Mouse (Mus musculus): ENCODE measurements at regions not wholly inside any gene's neighbourhood (a gene's known extent, or its start where the extent isn't known, plus 50 kb on each side); places are given as distances from the start of the nearest gene placed in this dataset.
A peak's percentile ranks its signal among the peaks of the same experiment; 100 is the strongest.

DNA sequence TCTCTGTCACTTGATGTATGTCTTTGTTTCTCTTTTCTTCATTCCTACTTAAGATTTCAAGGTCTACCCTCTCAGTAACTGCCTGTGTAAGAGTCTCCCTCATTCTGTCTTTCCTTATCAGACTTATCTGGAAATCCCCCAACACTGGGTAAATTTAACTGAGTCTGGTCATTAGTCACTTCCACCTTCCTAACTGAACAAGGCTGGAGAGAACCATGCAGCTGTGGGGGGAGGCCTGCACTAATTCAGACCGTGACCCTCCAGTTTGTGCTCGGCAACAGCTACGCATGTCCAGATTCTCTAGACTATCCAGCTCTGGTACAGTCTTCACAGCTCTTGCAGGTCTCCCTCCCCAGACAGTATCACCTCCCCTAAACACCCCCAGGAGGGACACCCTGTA, 103.3 kb downstream of the Prox1 start:
- DNase-seq (ENCODE audit: low spot score), result no peak

DNA sequence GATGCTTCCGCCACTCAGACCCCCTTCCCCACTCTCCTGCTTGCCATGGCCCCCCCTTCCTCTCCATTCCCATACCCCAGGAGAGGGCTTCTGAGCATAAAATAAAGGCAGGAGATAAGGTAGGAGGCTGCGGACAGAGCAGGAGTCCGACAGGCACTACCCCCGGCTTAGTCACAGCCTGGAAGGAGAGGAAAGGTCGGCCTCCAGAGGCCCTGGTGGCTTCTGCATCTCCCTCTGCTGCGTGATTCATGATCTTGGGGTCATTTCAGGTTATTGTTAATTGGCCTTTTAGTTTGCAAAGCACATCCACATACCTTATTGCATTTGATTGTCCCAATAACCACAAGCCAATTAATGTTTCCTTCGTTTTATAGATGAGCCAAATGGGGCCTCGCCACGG, 104.1 kb downstream of the Prox1 start:
- no peak for DNase-seq (ENCODE audit: low spot score)

DNA sequence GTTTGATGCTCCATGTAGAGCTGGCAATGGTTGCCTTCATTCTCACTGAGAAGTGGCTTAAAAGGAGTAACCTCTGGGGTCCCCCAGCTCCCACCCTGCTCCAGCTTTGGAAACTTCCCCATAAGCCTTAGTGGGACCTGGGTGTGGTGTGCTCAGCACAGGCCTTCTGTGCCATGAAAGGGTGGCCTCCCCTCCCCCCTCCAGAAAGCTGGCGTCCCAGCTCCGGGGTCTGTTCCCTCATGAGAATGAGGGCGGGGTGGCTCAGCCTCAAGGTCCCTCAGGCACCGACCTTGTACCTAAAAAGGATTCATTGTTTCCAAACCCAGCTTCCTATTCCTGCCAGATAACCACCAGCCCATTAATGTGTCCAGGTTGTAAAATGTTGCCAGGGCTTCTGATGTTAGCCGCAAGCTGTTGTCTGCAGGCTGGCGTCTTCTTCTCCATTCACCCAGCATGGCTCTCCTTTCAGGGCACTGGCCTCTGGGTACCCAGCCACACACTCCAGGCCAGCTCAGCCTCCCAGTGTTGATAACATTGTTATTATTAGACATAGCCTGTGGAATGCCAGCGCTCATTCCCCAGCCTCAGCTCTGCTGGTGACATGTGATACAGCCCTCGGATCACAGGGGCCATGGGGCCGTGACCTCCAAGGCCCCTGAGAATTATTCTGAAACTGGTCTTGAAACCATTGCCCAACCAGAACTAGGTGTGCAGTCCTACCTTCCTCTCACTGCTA, 108.8 kb downstream of the Prox1 start:
- peak; percentile 24 for DNase-seq (ENCODE audit: low spot score)

- DNase-seq (ENCODE audit: low spot score), result no peak
These were observed 111.5 kb downstream of the Prox1 start for GRCm38 (mm10) chr1:190059025-190059424.

GRCm38 (mm10) chr1:190056931-190057330, 113.6 kb downstream of the Prox1 start:
- no peak for DNase-seq (ENCODE audit: low spot score)

- no peak for DNase-seq (ENCODE audit: low spot score)
These were observed 118.6 kb downstream of the Prox1 start for GRCm38 (mm10) chr1:190051903-190052302.

DNA sequence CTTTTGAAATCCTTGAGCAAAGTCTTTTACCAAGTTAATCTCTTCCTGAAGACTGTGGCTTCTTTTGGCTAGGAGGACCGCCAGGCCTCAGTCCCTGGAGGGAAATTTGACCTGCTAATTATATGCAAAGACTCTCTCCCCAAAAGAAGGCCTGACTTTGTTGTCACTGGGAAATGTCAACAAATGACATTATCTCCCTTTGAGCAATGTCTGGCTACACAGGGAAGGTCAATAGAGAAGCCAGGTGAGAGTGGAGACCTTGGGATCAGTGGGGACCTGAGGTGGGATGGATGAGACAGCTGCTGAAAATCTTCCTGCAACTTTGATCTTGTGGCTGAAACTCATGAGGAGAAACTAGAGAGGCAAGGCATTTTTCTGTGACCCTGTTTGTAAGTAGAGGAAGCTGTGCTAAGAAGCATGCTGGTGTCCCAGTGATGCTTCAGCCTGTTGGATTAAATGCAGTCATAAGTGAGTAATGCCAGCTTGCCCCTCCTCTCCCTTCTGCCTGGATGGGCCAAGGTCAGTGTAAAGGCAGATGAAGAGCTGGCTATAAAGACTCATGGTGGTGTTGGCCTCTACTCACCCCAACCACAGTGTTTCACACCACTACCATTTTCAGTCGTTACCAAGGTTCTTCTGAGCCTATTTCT, 121.9 kb downstream of the Prox1 start:
- DNase-seq (ENCODE audit: low spot score), result no peak

DNA sequence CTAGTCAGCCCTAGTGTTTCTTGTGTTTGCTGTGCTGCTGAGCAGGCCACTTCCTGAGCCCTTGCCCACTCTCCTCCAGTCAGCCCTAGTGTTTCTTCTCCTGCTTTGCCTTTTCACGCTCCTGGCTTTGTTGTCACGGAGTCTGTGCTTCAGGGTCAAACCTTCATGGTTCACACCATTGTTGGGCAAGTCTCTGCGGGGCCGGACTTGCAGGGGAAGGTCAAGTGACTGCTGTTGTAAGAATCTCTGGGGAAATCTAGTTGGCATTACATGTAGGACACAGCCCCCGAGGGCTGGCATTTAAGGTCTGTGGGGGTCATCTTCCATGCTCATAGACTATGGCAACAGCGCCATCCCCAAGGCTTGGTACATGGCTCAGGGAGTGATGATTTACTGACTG, 123.3 kb downstream of the Prox1 start:
- DNase-seq (ENCODE audit: low spot score), result no peak

- no peak for DNase-seq (ENCODE audit: low spot score)
These were observed 123.6 kb upstream of the Smyd2 start for GRCm38 (mm10) chr1:190045797-190046196.

DNA sequence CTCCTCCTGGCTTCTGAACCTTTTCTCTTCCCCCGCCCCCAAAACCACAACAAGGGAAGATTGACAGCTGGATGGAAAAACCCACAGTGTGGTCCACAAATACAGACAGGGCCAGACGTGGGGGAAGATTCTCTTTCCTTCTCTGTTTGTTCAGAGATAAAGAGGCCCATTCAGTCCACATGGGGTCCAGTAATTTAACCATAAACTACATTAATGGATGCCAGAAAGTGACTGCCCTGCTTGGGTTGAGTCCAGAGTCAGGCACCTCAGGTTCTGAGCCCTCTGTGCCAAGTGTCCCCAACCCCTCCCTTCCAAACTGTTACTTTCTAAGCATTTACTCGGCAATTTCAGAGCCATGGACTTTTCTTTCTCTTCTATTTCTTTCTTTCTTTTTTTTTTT, 121.9 kb upstream of the Smyd2 start:
- DNase-seq (ENCODE audit: low spot score), result no peak

DNA sequence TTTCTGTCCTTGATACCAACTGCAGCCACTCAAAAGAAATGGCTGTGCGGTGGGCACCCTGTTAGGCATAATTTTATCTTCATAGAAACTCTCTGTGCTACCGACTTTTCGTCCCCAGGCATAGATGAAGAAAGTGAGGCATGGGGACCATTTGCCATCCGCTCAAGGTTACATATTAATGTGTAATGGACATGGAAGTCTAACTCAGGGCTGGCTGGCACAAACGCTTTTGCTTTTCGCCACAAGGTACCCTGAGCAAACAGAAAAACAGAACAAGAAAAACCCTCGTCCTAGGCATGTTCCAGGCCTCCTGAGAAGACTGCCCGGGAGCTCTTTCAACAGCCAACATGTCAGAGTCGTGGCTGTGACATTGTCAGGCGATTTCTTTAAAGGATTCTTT, 121.0 kb upstream of the Smyd2 start:
- no peak for DNase-seq (ENCODE audit: low spot score)

DNA sequence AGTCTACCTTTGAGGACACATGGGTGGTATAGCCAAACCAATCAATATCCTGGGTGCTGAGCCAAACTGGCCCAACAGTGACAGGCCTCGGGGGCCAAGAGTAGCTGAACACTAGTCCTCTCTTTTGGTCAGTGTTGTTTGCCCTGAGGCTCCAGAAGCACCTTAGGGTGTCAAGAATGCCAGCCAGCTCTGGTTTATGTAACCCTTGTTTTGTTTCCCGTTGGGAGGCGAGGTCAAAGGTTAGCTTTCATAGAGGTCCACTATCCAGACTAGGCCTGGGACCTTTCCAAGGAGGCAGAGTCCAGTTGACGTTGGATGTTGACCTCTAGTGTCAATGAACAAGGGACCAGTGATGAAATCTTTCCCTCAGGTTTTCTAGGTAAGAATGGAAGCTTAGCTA, 120.0 kb upstream of the Smyd2 start:
- no peak for DNase-seq (ENCODE audit: low spot score)

GRCm38 (mm10) chr1:190041096-190041706, 119.0 kb upstream of the Smyd2 start:
- no peak for DNase-seq (ENCODE audit: low spot score)

DNA sequence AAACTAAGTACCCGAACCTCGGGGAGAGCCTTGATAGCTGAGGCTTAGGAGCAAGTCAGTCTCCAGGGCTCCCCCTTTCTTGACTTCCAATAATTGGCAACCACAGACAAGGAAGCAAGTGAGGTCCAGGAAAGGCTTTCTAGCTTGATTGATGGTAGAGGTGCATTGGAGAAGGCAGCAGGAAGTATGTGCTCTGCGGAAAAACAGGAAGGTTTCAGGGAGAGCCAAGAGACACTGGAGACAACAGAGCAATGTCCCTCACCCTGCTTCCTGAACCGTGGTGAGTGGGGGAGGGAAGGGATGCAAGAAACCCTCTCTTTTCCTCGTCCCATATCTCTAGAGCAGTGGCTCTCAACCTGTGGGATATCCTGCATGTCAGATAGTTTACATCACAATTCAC, 115.9 kb upstream of the Smyd2 start:
- DNase-seq (ENCODE audit: low spot score), result no peak

DNA sequence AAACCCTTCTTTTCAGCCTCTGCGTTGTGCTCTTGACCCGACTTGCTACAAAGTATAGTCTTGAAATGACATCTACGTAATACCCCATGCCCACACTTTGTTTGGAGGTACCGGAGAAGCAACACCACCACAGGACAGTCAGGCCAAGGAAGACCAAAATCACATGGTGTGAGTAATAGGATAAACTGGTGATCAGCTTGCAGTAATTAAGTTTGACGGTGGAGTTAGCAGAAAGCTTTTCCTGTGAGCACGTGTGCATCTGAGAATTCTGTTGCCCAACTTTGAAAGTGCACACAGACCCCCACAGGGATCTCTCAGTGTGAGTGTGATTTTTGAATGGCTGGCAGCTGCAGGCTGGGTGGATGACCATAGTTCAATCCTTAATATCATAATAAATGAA, 114.6 kb upstream of the Smyd2 start:
- no peak for DNase-seq (ENCODE audit: low spot score)

- DNase-seq (ENCODE audit: low spot score), result no peak
These were observed 113.8 kb upstream of the Smyd2 start for GRCm38 (mm10) chr1:190035935-190036334.

DNA sequence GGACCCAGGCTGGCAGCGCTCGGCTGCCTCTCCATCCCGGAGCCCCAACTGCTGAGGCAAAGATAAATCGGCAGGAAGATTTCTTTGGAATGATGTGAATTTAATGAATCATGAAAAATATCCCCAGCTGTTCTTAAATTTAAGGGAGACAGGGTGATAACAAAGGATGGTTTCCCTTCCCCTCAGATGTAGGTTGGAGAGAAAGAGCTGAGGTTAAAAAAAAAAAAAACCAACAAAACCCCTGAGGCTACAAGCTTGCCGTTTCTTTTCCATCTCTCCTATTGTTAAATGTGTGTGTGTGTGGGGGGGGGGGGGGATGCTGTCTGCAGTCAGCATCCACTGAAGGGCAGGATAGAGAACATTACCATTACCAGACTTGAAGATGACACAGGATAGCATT, 111.9 kb upstream of the Smyd2 start:
- no peak for DNase-seq (ENCODE audit: low spot score)

DNA sequence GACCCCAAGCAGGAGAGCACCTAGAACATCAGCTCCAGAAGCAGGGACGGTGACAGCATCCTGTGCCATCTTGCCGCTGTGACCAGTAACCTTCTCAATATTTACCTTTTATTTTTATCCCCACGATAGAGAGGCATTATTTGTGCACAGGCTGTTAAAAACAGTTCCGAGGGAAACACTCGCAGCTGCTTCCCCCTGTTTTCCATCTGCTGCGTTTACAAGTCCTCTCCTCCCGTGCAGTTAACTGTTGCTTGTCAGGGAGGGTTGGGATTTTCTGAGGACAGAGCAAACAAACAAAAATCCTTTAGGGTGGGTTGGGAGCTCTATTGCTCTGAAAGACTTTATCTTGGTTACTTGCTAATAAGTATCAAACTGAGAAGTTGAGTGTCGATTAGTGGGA, 105.4 kb upstream of the Smyd2 start:
- no peak for DNase-seq (ENCODE audit: low spot score)

DNA sequence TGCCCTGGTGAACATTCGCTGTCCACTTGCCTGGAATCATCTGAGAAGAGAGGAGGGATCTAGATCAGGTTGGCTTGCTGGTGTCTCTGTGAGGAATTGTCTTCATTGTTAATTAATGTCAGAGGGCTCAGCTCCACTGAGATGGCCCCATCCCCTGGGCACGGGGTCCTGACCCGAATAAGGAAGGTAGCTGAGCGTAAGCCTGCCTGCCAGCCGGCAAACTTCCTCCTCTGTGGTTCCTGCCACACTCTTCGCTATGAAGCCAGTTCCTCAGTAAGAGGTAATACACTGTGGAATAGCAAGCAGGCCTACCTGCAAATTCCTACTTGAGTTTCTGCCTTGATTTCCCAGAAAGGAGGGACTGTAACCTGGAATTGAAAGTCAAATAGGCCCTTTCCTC, 87.3 kb upstream of the Smyd2 start:
- DNase-seq (ENCODE audit: low spot score), result no peak

GRCm38 (mm10) chr1:190007271-190007670, 85.1 kb upstream of the Smyd2 start:
- DNase-seq (ENCODE audit: low spot score), result no peak

- no peak for DNase-seq (ENCODE audit: low spot score)
These were observed 78.9 kb upstream of the Smyd2 start for GRCm38 (mm10) chr1:190001084-190001483.

- DNase-seq (ENCODE audit: low spot score), result peak; percentile 49
These were observed 71.5 kb upstream of the Smyd2 start for GRCm38 (mm10) chr1:189993706-189994105.

DNA sequence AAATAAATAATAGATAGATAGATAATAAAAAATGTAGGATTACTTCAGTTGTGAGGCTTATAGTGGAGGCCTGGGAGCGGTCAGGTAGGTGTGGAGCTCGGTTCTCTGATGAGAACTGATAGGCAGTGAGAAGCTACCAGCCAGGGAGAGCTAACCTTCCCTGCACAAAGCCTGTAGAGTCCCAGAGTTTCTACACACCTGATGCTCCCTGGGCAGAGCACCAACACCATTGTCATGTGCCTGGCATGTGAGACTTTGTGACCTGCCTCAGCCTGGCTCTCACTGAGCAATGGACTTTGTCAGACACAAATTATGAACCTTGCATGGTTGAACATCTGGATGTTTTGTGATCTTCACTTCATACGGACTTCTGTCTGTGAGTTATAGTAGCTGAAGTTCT, 71.1 kb upstream of the Smyd2 start:
- no peak for DNase-seq (ENCODE audit: low spot score)

- no peak for DNase-seq (ENCODE audit: low spot score)
These were observed 68.9 kb upstream of the Smyd2 start for GRCm38 (mm10) chr1:189991089-189991488.

Data from testis, postnatal 14 days (tissue).